Mouse (Mus musculus) G1E (cell line): ENCODE data around the gene Ipmk.

Experiments used
- CTCF ChIP-seq: IDR thresholded peaks from 2 replicates; pipeline ENCODE4 v1.5.1; 2012; ENCODE audit warnings: low read depth, low read length, inconsistent platforms, mixed read lengths
- GATA1 ChIP-seq: IDR thresholded peaks from 2 replicates; pipeline ENCODE4 v1.6.1; 2012; ENCODE audit warnings: borderline replicate concordance, low read length, inconsistent platforms, mixed read lengths
- POLR2AphosphoS5 ChIP-seq: IDR thresholded peaks from 2 replicates; pipeline ENCODE4 v1.6.1; 2012; ENCODE audit warnings: low read depth, low read length, inconsistent platforms; ENCODE audit not compliant: insufficient replicate concordance

DNA sequence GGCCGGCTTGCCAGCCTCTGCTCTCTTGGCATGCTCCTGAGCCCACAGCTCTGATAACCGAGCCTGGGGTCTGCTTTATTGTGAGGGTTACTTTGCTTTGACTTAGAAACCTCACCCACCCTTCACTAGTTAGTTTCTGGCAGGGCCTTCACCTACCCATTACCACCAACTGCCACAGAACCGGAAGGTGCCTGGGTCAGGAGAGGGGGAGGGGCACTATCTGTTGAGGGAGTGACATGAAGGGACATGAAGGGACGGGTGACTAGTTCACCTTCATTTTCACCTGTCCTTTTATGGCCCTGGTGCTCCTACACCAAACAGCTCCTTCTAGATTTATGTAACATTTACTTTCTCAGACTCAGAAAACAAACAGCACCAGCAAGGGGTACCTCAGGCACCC is 8.1 kb upstream of the Ipmk start:
- TF ChIP-seq CTCF, result no peak
- TF ChIP-seq POLR2AphosphoS5, result no peak
- TF ChIP-seq GATA1, result no peak
